Mouse (Mus musculus) cortical plate, adult 2 months (tissue): ENCODE measurements around the gene Adcy1.

Experiments used
- CTCF ChIP-seq: fragments of 200-500 bp; IDR thresholded peaks from 2 replicates; pipeline ENCODE4 v1.5.1; 2011; ENCODE audit warnings: mild to moderate bottlenecking, control low read depth, low read length; ENCODE audit not compliant: insufficient read depth; ENCODE audit errors: extremely low read depth
- POLR2A ChIP-seq: fragments of 200-500 bp; IDR thresholded peaks from 2 replicates; pipeline ENCODE4 v1.6.1; 2011; ENCODE audit warnings: mild to moderate bottlenecking, low read length, control low read depth; ENCODE audit not compliant: insufficient read depth; ENCODE audit errors: extremely low read depth

- TF ChIP-seq CTCF (no peak), POLR2A (no peak)
Measured at GRCm38 (mm10) chr11:7018078-7018477, 45.2 kb upstream of the Adcy1 start.
